Mouse (Mus musculus) right cerebral cortex, adult 2 months (tissue): ENCODE results near the gene Sec61a2.

ENCODE experiments used
- DNase-seq, 2 experiments: peaks; one replicate each; pipeline ENCODE4 v3.0.0; 2021 to 2022; ENCODE audit warnings: low spot score in 2 of 2

Sec61a2 gene

GRCm38 (mm10) chr2:5888865-5889264 lies 6.4 kb downstream of the Sec61a2 start:
- no peak for DNase-seq

- DNase-seq: no peak
These were observed 17.8 kb downstream of the Sec61a2 start for GRCm38 (mm10) chr2:5877446-5877845.

GRCm38 (mm10) chr2:5869746-5870145 lies 25.5 kb downstream of the Sec61a2 start:
- DNase-seq: no peak

- DNase-seq: no peak
These were observed 27.6 kb downstream of the Sec61a2 start for GRCm38 (mm10) chr2:5867681-5868080.

GRCm38 (mm10) chr2:5862834-5863233 lies 32.4 kb downstream of the Sec61a2 start, which contains the start of gene Gm13199:
TSS of gene Gm13199 (minus strand) at chr2:5862934.
- no peak for DNase-seq

GRCm38 (mm10) chr2:5851866-5852265 lies 43.4 kb downstream of the Sec61a2 start:
- DNase-seq: no peak

- DNase-seq: no peak
These were observed 44.1 kb downstream of the Sec61a2 start for GRCm38 (mm10) chr2:5851116-5851515.

- no peak for DNase-seq
These were observed 49.4 kb downstream of the Sec61a2 start for GRCm38 (mm10) chr2:5845826-5846225.

GRCm38 (mm10) chr2:5844873-5845631 lies 50.2 kb downstream of the Sec61a2 start, which contains the start of the genes Nudt5 and Cdc123:
TSS of gene Nudt5 (plus strand) at chr2:5845019.
TSS of gene Cdc123 (minus strand) at chr2:5845164.
- peak; percentile 92 to 95 for DNase-seq

GRCm38 (mm10) chr2:5844181-5844872 lies 50.9 kb downstream of the Sec61a2 start:
- DNase-seq: no peak

- DNase-seq: no peak
These were observed 54.4 kb downstream of the Sec61a2 start for GRCm38 (mm10) chr2:5840815-5841214.

GRCm38 (mm10) chr2:5825265-5825913 lies 69.8 kb downstream of the Sec61a2 start:
- no peak for DNase-seq

- no peak for DNase-seq
These were observed 70.5 kb downstream of the Sec61a2 start for GRCm38 (mm10) chr2:5824685-5825084.

GRCm38 (mm10) chr2:5824213-5824612 lies 71.0 kb downstream of the Sec61a2 start:
- no peak for DNase-seq

- no peak for DNase-seq
These were observed 72.8 kb downstream of the Sec61a2 start for GRCm38 (mm10) chr2:5822449-5822848.

- no peak for DNase-seq
These were observed 74.0 kb downstream of the Sec61a2 start for GRCm38 (mm10) chr2:5821264-5821663.
